Mouse (Mus musculus) ES-Bruce4 (cell line): ENCODE data around the gene Dock10.

Experiments used
- CTCF ChIP-seq: IDR thresholded peaks from one replicate; pipeline ENCODE4 v1.8.1; 2011; ENCODE audit warnings: low read depth, low read length
- EP300 ChIP-seq: IDR thresholded peaks from 2 replicates; pipeline ENCODE4 v1.6.1; 2011; ENCODE audit warnings: low read depth, low read length; ENCODE audit not compliant: insufficient read depth

DNA sequence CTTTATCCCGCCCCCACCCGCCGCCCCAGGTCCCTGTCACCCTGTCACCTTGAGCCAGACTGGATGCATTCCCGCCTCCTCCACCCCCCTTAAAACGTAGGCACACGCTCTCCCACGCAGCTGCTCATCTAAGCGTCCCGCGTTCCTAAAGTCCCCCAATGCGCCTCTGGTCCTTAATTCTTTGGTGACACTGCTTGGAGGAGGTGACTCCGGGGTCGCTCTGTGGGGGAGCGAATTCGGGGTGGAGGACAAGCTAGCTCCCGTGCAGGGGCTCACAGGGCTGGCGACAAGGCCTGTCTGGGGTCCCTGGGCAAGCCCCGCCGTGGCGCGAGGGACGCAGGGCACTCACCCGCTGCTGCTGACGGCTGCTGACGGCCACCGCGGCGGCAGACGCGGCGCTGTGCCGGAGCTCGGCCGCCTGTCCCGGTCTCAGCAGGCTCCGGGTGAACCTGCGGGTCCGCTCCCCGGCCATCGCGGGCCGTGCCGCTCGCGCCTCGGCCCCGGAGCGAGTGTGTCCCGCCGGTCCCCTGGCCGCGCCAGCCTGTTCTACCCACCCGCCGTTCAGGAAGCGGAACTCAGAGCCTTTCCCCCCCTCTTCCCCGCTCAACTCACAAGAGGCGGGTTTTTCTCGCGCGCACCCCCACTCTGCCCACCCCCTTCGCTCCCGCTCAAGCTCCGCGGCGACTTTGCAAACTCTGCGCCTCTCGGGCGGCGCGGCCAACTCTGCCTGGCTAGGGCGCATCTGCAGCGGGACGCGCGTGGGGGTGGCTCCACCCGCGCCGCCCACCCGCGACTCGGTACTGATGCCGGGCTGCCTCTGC is at the start of gene Dock10:
- no peak for TF ChIP-seq CTCF
- TF ChIP-seq EP300, result no peak
